Mouse (Mus musculus): ENCODE measurements around the gene St3gal2.
"Not testable (repeated sequence)": the region's sequence is repeated elsewhere in the genome, so short reads cannot be mapped to it uniquely, and the experiment has no call there.

St3gal2 gene

DNA sequence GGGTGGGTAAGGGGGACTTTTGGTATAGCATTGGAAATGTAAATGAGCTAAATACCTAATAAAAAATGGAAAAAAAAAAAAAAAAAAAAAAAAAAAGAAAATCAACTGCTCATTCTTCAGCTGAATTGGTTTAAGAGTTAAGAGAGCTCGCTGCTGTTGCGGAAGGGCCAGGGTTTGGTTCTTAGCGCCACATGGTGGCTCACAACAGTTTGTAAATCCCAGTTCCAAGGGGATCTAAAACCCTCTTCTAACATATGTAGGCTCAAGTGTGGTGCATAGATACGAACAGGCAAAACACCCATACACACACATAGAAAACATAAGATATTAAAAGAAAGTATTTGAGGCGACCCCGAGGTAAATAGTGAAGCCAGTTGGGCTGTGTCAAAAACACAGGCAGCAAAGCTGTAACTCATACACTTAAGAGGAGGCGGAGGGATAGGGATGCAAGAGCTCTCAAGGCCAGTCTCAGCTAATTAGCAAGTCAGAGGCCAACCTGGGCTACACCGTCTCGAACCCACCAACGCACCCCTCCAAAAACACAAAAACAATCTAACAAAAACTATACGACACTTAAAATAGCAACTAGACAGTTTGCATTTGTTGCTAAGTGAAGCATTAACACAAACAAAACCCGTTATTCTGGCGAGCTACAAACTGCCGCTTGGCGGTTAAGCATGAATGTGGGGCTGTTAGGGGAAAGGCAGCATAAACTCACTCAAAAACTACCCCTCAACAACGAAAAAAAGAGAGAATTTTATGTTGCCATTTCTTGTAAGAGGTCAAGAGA, 77.1 kb downstream of the St3gal2 start:
- peak; percentile 20 for DNase-seq (ENCODE audit: low spot score)

DNA sequence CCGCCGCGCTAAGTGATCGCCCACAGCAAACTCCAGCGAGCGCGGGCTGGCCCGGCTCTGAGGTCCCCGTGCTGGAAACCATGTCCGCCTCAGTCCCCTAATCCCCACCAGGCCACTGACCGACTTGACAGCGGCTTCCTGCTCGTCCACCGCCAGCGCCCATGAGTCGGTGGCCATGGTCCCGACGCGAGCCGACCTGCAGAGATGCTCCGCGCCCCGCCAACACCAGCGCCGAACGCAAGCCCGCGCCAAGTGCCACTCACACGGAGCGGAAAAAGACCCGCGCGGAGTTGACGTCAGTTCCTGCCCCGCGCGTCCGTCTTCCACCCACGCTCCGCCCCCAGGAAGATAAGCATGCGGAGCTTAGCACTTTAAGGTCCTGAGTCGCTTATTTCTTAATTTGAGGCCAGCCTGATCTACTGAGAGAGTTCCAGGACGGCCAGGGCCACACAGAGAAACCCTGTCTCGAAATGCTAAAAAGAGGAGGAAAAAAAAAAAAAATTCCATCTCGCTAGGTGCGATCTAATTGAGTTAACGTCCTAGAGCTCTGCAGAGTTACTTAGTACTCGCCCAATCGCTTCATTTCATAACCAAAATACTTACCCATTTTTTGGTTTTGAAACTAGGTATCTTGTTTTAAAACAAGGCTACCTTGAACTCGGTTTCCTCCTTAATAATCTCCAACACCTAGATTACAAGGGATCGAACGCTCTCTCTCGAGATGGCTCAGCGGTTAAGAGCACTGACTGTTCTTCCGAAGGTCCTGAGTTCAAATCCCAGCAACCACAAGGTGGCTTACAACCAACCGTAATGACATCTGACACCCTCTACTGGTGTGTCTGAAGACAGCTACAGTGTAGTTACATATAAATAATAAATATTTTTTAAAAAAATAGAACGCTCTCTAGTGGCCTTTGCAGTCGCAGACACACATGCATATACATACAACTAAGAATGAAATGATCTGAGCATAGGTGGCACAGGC, 78.1 kb downstream of the St3gal2 start, which contains the start of gene Ddx19a:
Ddx19a (minus strand) TSS at position 254 of the 985 bp plus-strand sequence.
- DNase-seq (ENCODE audit: low spot score), result peak; percentile 91

DNA sequence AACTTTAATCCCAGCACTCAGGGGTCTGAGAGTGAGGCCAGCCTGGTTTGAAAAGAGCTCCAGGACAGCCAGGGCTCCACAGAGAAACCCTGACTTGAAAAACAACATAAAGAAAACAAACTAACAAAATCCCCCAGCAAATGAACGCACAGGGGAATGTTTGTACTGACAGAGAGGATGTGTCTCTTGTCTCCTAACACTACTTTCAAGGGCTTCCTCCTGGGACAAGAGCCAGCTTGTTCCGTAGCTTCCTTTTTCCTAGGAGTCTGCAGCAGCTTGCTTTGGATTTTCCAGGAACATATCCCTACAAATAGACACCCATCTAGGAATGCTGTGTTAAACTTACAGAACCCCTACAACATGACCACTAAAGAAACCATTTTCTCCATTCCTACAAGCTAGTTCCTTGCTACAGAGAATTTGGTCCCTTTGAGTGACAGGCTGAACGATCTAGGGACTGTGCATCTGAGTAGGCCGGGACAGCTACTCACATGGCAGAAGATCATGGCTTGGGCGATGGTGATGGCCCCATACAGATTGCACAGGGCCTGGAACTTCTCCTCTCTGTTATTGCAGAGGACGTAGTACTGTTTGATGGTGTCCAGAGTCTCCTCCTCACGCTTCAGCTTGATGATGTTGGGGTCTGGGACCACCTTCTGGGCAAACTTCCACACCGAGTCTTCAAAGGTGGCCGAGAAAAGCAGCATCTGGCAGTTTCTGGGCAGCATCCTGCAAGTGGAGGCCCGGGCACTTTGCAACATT, 90.7 kb downstream of the St3gal2 start:
- DNase-seq (ENCODE audit: low spot score), result not testable (repeated sequence)
